Mouse (Mus musculus): ENCODE data around the gene Pknox1.

Pknox1 gene

DNA sequence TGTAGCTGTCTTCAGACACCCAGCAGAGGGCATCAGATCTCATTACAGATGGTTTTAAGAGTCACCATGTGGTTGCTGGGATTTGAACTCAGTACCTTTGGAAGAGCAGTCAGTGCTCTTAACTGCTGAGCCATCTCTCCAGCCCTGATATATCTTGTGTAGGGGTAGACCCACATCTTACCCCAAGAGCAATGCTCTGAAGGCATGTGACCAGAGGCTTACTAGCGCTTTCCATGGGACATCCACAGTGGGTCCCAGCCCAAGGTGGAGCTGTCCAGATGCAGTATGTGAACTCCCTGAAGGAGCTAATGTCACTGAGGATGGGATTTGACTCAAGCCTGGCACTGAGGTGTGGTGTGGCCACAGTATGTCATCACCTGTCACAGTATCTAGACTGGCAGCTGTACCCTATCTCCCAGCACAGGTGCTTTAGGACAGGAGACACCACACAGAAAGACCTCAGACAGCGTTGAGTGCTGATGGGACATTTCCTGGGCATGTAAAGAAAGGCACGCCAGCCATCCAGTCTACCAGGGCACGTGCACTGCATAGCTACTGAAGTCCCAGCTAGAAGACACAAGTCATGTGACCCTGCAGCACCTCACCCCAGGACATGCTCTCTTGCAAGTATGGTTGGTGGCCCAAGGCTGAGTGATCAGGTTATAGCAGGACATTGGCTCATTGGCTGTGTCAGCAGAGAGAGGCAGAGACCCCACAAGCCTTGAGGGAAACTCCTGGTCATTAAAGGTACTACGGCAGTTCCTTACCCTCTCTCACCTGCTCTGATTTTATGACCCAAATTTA is 81.9 kb downstream of the Pknox1 start:
- no peak for DNase-seq (ENCODE audit: low spot score in 2 of 2)

DNA sequence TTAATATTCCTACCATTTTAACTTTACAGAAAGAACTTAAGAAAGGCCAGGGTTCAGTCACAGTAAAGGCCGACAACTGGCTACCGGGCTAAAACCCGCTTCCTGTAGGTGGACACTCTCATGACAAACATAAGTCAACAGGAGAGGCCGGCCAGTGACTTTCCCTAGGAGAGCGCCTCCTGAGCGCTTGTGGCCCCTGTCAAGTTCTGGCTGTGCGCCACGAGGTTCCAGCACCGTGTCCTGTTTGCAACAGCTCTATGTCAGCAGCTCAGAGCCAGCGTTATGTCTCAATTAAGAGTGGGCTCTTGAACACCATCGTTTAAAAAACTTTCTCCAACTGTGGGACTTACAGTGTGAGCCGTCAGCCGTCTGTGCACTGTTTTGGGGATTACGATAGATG is 87.6 kb downstream of the Pknox1 start:
- DNase-seq (ENCODE audit: low spot score in 2 of 2): no peak

DNA sequence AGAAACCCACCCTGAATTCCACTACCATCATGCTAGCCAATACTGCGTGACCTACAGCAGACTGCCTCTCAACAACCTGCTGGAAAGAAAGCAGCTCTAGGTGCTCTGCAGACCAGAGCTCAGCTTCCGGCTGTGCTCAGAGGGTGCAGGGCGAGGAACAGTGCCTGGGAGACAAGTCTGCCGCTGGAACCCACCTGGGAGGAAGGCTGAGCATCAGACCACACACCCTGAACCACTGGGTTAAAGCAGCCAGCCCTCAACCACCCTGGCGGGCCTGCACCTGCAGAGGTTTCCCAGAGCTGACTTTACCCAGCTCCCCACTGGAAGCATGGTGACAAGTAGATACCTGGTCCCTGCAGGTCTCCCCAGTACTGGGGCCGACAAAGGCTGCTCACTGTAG is 88.7 kb downstream of the Pknox1 start:
- DNase-seq (ENCODE audit: low spot score in 2 of 2): no peak

DNA sequence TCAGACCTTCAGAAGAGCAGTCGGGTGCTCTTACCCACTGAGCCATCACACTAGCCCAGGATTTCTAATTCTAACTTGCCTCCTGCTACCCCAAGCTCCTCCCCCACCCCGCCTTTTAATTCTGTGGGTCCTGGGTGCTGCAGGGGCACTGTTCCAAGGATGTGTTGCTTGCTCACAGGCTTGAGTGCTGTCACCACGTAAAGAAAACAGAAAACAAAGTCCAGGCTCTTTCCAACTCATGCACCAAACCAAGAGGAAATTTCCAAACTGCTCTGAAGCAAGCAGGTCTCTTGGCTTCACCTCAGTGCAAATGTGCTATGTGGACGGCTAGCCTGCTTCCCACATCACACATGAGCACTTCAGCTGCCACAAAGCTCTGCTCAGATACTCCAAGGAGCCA is 90.8 kb downstream of the Pknox1 start:
- DNase-seq (ENCODE audit: low spot score in 2 of 2): no peak

DNA sequence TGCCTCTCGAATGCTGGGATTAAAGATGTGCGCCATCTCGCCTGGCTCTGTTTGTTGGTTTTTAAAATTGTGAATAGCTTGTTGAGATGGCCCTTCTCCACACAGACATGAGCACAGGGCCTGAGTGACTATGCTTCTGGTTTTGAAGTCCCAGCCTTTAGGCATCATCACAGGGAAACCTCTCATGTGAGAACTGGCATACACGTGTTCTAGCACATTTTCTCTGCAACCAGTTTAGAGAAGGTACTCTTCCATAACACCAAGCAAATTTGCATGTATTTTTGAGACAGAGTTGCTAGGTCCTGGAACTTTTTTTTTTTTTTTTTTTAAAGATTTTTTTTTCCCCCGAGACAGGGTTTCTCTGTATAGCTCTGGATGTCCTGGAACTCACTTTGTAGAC is 92.1 kb downstream of the Pknox1 start:
- no peak for DNase-seq (ENCODE audit: low spot score in 2 of 2)

Data from frontal cortex, postnatal 10 days (tissue).